Mouse (Mus musculus): Measurements from ENCODE around the gene Gstk1. TPM values are rescaled to one million over a fixed set of nuclear protein-coding genes. Genes with fewer than 3 reads are reported as not detected.

Gene Gstk1
- 18.1 and 18.7 TPM in 2 replicates for polyA plus RNA-seq (2016; fragmentation: Nextera tagmentation; extraction: Ambion mirVana)

GRCm38 (mm10) chr6:42245711-42246353 is at the start of gene Gstk1:
Gstk1 (plus strand) TSS chr6:42245935.
- H3K27me3 ChIP-seq (replicated peaks; ENCODE audit: low read depth, poor library complexity, severe bottlenecking), result peaks cover 15% of the 10 kb centered on the region
- no peaks in the 10 kb centered on the region for H3K9me3 ChIP-seq
- peak within 1 kb of the TSS; percentile 65 for H3K27ac ChIP-seq (replicated peaks)
- no peaks in the 10 kb centered on the region for H3K36me3 ChIP-seq (replicated peaks)
- H3K4me1 ChIP-seq, result peaks cover 11% of the 10 kb centered on the region; the same call in 1 of the 2 replicates
- 2% methylated on average over 28 of the region's 28 CpGs for WGBS
- H3K4me3 ChIP-seq, result peak within 1 kb of the TSS; percentile 62
- DNase-seq (ENCODE audit: low spot score), result peak; percentile 89

GRCm38 (mm10) chr6:42197710-42198109 is 48.0 kb upstream of the Gstk1 start:
- Histone ChIP-seq H3K27me3 (replicated peaks; ENCODE audit: low read depth, poor library complexity, severe bottlenecking) (no peaks in the 10 kb centered on the region), H3K4me1 (no peaks in the 10 kb centered on the region), H3K36me3 (replicated peaks) (no peaks in the 10 kb centered on the region), H3K4me3 (no peak overlapping the region), H3K9me3 (no peaks in the 10 kb centered on the region), H3K27ac (replicated peaks) (no peak overlapping the region)
- WGBS, result 47% methylated on average over 3 of the region's 3 CpGs
- no peak for DNase-seq (ENCODE audit: low spot score)

- no peaks in the 10 kb centered on the region for H3K9me3 ChIP-seq
- no peaks in the 10 kb centered on the region for H3K27me3 ChIP-seq (replicated peaks; ENCODE audit: low read depth, poor library complexity, severe bottlenecking)
- no peak for DNase-seq (ENCODE audit: low spot score)
- H3K36me3 ChIP-seq (replicated peaks), result no peaks in the 10 kb centered on the region
- H3K4me3 ChIP-seq, result no peak overlapping the region
- H3K27ac ChIP-seq (replicated peaks), result no peak overlapping the region
- 84% methylated on average over 1 of the region's 1 CpGs for WGBS
- H3K4me1 ChIP-seq, result no peaks in the 10 kb centered on the region
These were observed 46.2 kb upstream of the Gstk1 start for GRCm38 (mm10) chr6:42199498-42199897.

GRCm38 (mm10) chr6:42215028-42215427 is 30.7 kb upstream of the Gstk1 start, which contains the start of gene Tas2r144:
Tas2r144 (plus strand) TSS chr6:42215328.
- Histone ChIP-seq H3K27me3 (replicated peaks; ENCODE audit: low read depth, poor library complexity, severe bottlenecking) (no peaks in the 10 kb centered on the region), H3K4me1 (no peaks in the 10 kb centered on the region), H3K4me3 (no peak within 1 kb of the TSS), H3K36me3 (replicated peaks) (no peaks in the 10 kb centered on the region), H3K27ac (replicated peaks) (no peak within 1 kb of the TSS), H3K9me3 (no peaks in the 10 kb centered on the region)
- 90% methylated on average over 2 of the region's 2 CpGs for WGBS
- no peak for DNase-seq (ENCODE audit: low spot score)

- no peak overlapping the region for H3K4me3 ChIP-seq
- H3K27ac ChIP-seq (replicated peaks), result no peak overlapping the region
- H3K36me3 ChIP-seq (replicated peaks), result no peaks in the 10 kb centered on the region
- DNase-seq (ENCODE audit: low spot score), result no peak
- H3K9me3 ChIP-seq, result no peaks in the 10 kb centered on the region
- no peaks in the 10 kb centered on the region for H3K4me1 ChIP-seq
- H3K27me3 ChIP-seq (replicated peaks; ENCODE audit: low read depth, poor library complexity, severe bottlenecking), result no peaks in the 10 kb centered on the region
- 51% methylated on average over 3 of the region's 3 CpGs for WGBS
These were observed 23.4 kb upstream of the Gstk1 start for GRCm38 (mm10) chr6:42222286-42222685.

- Histone ChIP-seq H3K27ac (replicated peaks) (no peak overlapping the region), H3K27me3 (replicated peaks; ENCODE audit: low read depth, poor library complexity, severe bottlenecking) (no peaks in the 10 kb centered on the region), H3K4me1 (no peaks in the 10 kb centered on the region), H3K36me3 (replicated peaks) (no peaks in the 10 kb centered on the region), H3K4me3 (no peak overlapping the region), H3K9me3 (no peaks in the 10 kb centered on the region)
- DNase-seq (ENCODE audit: low spot score), result no peak
- 82% methylated on average over 4 of the region's 4 CpGs for WGBS
These were observed 20.7 kb upstream of the Gstk1 start for GRCm38 (mm10) chr6:42225046-42225445.

GRCm38 (mm10) chr6:42227240-42228101 is 18.3 kb upstream of the Gstk1 start:
- 34% methylated on average over 17 of the region's 17 CpGs for WGBS
- no peak overlapping the region for H3K27ac ChIP-seq (replicated peaks)
- H3K27me3 ChIP-seq (replicated peaks; ENCODE audit: low read depth, poor library complexity, severe bottlenecking), result no peaks in the 10 kb centered on the region
- H3K4me1 ChIP-seq, result no peaks in the 10 kb centered on the region
- no peak overlapping the region for H3K4me3 ChIP-seq
- no peaks in the 10 kb centered on the region for H3K9me3 ChIP-seq
- DNase-seq (ENCODE audit: low spot score), result peak; percentile 69
- H3K36me3 ChIP-seq (replicated peaks), result no peaks in the 10 kb centered on the region

GRCm38 (mm10) chr6:42229610-42230009 is 16.1 kb upstream of the Gstk1 start:
- no peak overlapping the region for H3K27ac ChIP-seq (replicated peaks)
- H3K9me3 ChIP-seq, result no peaks in the 10 kb centered on the region
- no peak for DNase-seq (ENCODE audit: low spot score)
- H3K4me3 ChIP-seq, result no peak overlapping the region
- H3K4me1 ChIP-seq, result no peaks in the 10 kb centered on the region
- H3K27me3 ChIP-seq (replicated peaks; ENCODE audit: low read depth, poor library complexity, severe bottlenecking), result no peaks in the 10 kb centered on the region
- H3K36me3 ChIP-seq (replicated peaks), result no peaks in the 10 kb centered on the region
- WGBS, result 83% methylated on average over 4 of the region's 4 CpGs

GRCm38 (mm10) chr6:42231191-42231590 is 14.5 kb upstream of the Gstk1 start:
- H3K27me3 ChIP-seq (replicated peaks; ENCODE audit: low read depth, poor library complexity, severe bottlenecking), result no peaks in the 10 kb centered on the region
- no peak for DNase-seq (ENCODE audit: low spot score)
- no peaks in the 10 kb centered on the region for H3K4me1 ChIP-seq
- no peaks in the 10 kb centered on the region for H3K36me3 ChIP-seq (replicated peaks)
- no peak overlapping the region for H3K27ac ChIP-seq (replicated peaks)
- H3K9me3 ChIP-seq, result no peaks in the 10 kb centered on the region
- H3K4me3 ChIP-seq, result no peak overlapping the region
- WGBS, result 94% methylated on average over 3 of the region's 3 CpGs

GRCm38 (mm10) chr6:42237276-42237805 is 8.4 kb upstream of the Gstk1 start:
- Histone ChIP-seq H3K4me3 (no peak overlapping the region), H3K27me3 (replicated peaks; ENCODE audit: low read depth, poor library complexity, severe bottlenecking) (no peaks in the 10 kb centered on the region), H3K4me1 (no peaks in the 10 kb centered on the region), H3K27ac (replicated peaks) (no peak overlapping the region), H3K9me3 (no peaks in the 10 kb centered on the region), H3K36me3 (replicated peaks) (no peaks in the 10 kb centered on the region)
- DNase-seq (ENCODE audit: low spot score), result no peak
- WGBS, result 78% methylated on average over 6 of the region's 6 CpGs

- 65% methylated on average over 6 of the region's 6 CpGs for WGBS
- no peaks in the 10 kb centered on the region for H3K9me3 ChIP-seq
- DNase-seq (ENCODE audit: low spot score), result no peak
- H3K4me1 ChIP-seq, result peaks cover 10% of the 10 kb centered on the region; the same call in 1 of the 2 replicates
- H3K4me3 ChIP-seq, result no peak overlapping the region
- no peak overlapping the region for H3K27ac ChIP-seq (replicated peaks)
- H3K27me3 ChIP-seq (replicated peaks; ENCODE audit: low read depth, poor library complexity, severe bottlenecking), result peaks cover 6% of the 10 kb centered on the region
- H3K36me3 ChIP-seq (replicated peaks), result no peaks in the 10 kb centered on the region
These were observed 4.3 kb upstream of the Gstk1 start for GRCm38 (mm10) chr6:42241311-42242045.

GRCm38 (mm10) chr6:42247173-42247572 is 1.4 kb downstream of the Gstk1 start:
- peaks cover 15% of the 10 kb centered on the region for H3K27me3 ChIP-seq (replicated peaks; ENCODE audit: low read depth, poor library complexity, severe bottlenecking)
- 3% methylated on average over 8 of the region's 8 CpGs for WGBS
- H3K4me1 ChIP-seq, result peaks cover 11% of the 10 kb centered on the region; the same call in 1 of the 2 replicates
- H3K4me3 ChIP-seq, result 0 out of 2 replicates have a peak overlapping the region, but pooled peaks have one; percentile 18
- H3K36me3 ChIP-seq (replicated peaks), result no peaks in the 10 kb centered on the region
- no peak for DNase-seq (ENCODE audit: low spot score)
- H3K27ac ChIP-seq (replicated peaks), result no peak overlapping the region
- H3K9me3 ChIP-seq, result no peaks in the 10 kb centered on the region
